9 mouse cellular contexts compared by ENCODE assay signal in the genomic region with DNA sequence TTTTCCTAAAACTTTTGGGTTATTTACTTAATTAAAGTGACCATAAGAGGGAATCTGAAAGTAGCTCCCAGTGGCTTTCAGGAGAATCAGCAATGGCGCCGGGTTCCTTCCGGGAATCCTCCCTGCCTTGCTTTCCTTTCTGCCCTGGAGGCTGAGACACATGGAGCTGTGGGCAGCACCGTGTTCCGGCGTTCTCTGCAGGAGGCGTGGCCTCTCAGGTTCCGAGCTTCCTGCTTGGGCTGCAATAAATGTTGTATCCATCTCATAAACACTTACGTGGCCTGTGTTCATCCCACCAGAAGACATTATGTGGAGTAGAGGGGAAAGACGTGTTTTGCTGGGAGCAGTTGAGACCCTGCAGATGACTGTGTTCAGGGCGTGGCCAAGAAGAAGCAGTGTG.
DNase-seq lines count a peak whose midpoint lies in the region; ATAC-seq and TF ChIP-seq lines count a peak whose summit lies in the region.
"Had no signal": no experiment of that assay in that cellular context is flagged by ENCODE, and none has a peak within 500 bp of the region (broad histone marks: within the 10 kb centered on the region; RNA-seq: fewer than 3 reads in every experiment).

No protein-coding gene starts in this region.

- no peak overlapping the region for H3K4me2 ChIP-seq in lung, embryonic 16.5 days (ENCODE audit: low read depth, low read length)
- no peak overlapping the region for H3K4me2 ChIP-seq in lung, postnatal 0 days (replicated peaks; ENCODE audit: low read depth, low read length)
- H3K4me2 ChIP-seq in embryonic facial prominence, embryonic 13.5 days: no peak overlapping the region
- no peak overlapping the region for H3K4me2 ChIP-seq in midbrain, embryonic 14.5 days (ENCODE audit: low read length)
- H3K4me2 ChIP-seq: forebrain, embryonic 13.5 days had no signal

- 0 out of 2 replicates have a peak overlapping the region, but pooled peaks have one; percentile 38 for H3K27ac ChIP-seq in lung, embryonic 16.5 days (ENCODE audit: low read length)
- no peak overlapping the region for H3K27ac ChIP-seq in lung, postnatal 0 days (ENCODE audit: low read length)
- peak overlapping the region; percentile 89 for H3K27ac ChIP-seq in embryonic facial prominence, embryonic 13.5 days
- H3K27ac ChIP-seq in olfactory bulb, adult 2 months (ENCODE audit: insufficient read depth, low read depth, low read length): 0 out of 2 replicates have a peak overlapping the region, but pooled peaks have one; percentile 5
- no peak overlapping the region for H3K27ac ChIP-seq in midbrain, embryonic 14.5 days (replicated peaks; ENCODE audit: low read depth, low read length)
- H3K27ac ChIP-seq: forebrain, embryonic 13.5 days had no signal

- 73% methylated on average over 11 of the region's 11 CpGs for WGBS in lung, embryonic 16.5 days
- WGBS in lung, postnatal 0 days: 67% methylated on average over 11 of the region's 11 CpGs
- 70% methylated on average over 11 of the region's 11 CpGs for WGBS in embryonic facial prominence, embryonic 13.5 days
- 84% methylated on average over 11 of the region's 11 CpGs for WGBS in olfactory bulb, adult 2 months
- 89% methylated on average over 11 of the region's 11 CpGs for WGBS in midbrain, embryonic 14.5 days

- peaks cover 13% of the 10 kb centered on the region for H3K4me1 ChIP-seq in lung, embryonic 16.5 days (replicated peaks; ENCODE audit: control insufficient read depth, insufficient read depth, low read length)
- H3K4me1 ChIP-seq in lung, postnatal 0 days (ENCODE audit: insufficient read depth, low read depth, low read length): peaks cover 5% of the 10 kb centered on the region; the same call in 1 of the 2 replicates
- H3K4me1 ChIP-seq in embryonic facial prominence, embryonic 13.5 days: peaks cover 56% of the 10 kb centered on the region
- H3K4me1 ChIP-seq in olfactory bulb, adult 2 months (ENCODE audit: control insufficient read depth, insufficient read depth, low read length): 0 out of 2 replicates have a peak, but pooled peaks cover 11% of the 10 kb centered on the region
- peaks cover 6% of the 10 kb centered on the region for H3K4me1 ChIP-seq in midbrain, embryonic 14.5 days (ENCODE audit: control insufficient read depth, insufficient read depth, low read length)

- no peak for TF ChIP-seq POLR2A in olfactory bulb, adult 2 months (IDR thresholded peaks at IDR 0.05; ENCODE audit: insufficient read depth, low read depth, low read length)

- no peaks in the 10 kb centered on the region for H3K9me3 ChIP-seq in lung, embryonic 16.5 days (ENCODE audit: control insufficient read depth, low read length)
- no peaks in the 10 kb centered on the region for H3K9me3 ChIP-seq in lung, postnatal 0 days (ENCODE audit: low read length)
- no peaks in the 10 kb centered on the region for H3K9me3 ChIP-seq in embryonic facial prominence, embryonic 13.5 days
- no peaks in the 10 kb centered on the region for H3K9me3 ChIP-seq in midbrain, embryonic 14.5 days (ENCODE audit: control insufficient read depth, low read length)
- H3K9me3 ChIP-seq: forebrain, embryonic 13.5 days had no signal

- no peaks in the 10 kb centered on the region for H3K27me3 ChIP-seq in lung, embryonic 16.5 days (ENCODE audit: control insufficient read depth, insufficient read depth, low read depth, low read length)
- no peaks in the 10 kb centered on the region for H3K27me3 ChIP-seq in lung, postnatal 0 days (replicated peaks; ENCODE audit: insufficient read depth, low read length)
- H3K27me3 ChIP-seq in embryonic facial prominence, embryonic 13.5 days: no peaks in the 10 kb centered on the region
- no peaks in the 10 kb centered on the region for H3K27me3 ChIP-seq in midbrain, embryonic 14.5 days (ENCODE audit: control insufficient read depth, insufficient read depth, low read length)
- H3K27me3 ChIP-seq: forebrain, embryonic 13.5 days had no signal

- intact Hi-C loops in heart, postnatal 25 days (cut with DNase I): no loop called here

- no peak for TF ChIP-seq CTCF in lung, postnatal 0 days (IDR thresholded peaks at IDR 0.05)
- no peak for TF ChIP-seq CTCF in olfactory bulb, adult 2 months (IDR thresholded peaks at IDR 0.05; ENCODE audit: insufficient read depth, low read depth, low read length)

- DNase-seq in heart, adult 8-10 months (ENCODE audit: low spot score): peak; percentile 10
- no peak for DNase-seq in heart, postnatal 25 days (ENCODE audit: low spot score)
- no peak for DNase-seq in lung, postnatal 0 days (ENCODE audit: low spot score)
- DNase-seq in midbrain, embryonic 14.5 days: no peak
- DNase-seq: liver had no signal

- H3K9ac ChIP-seq in lung, embryonic 16.5 days (ENCODE audit: low read length): no peak overlapping the region
- no peak overlapping the region for H3K9ac ChIP-seq in lung, postnatal 0 days (replicated peaks; ENCODE audit: low read depth)
- no peak overlapping the region for H3K9ac ChIP-seq in embryonic facial prominence, embryonic 13.5 days
- H3K9ac ChIP-seq in midbrain, embryonic 14.5 days (replicated peaks; ENCODE audit: low read length): no peak overlapping the region
- H3K9ac ChIP-seq: forebrain, embryonic 13.5 days had no signal

- TF ChIP-seq EP300 in lung, postnatal 0 days (IDR thresholded peaks at IDR 0.05): no peak

- no peak for ATAC-seq in lung, embryonic 16.5 days (ENCODE audit: low read depth)
- no peak for ATAC-seq in lung, postnatal 0 days
- ATAC-seq in embryonic facial prominence, embryonic 13.5 days (ENCODE audit: insufficient number of reproducible peaks, insufficient read depth, low FRiP score, low TSS enrichment, low read depth): no peak
- no peak for ATAC-seq in midbrain, embryonic 14.5 days (ENCODE audit: low FRiP score, low TSS enrichment)
- ATAC-seq: forebrain, embryonic 13.5 days had no signal

- no peak overlapping the region for H3K4me3 ChIP-seq in lung, embryonic 16.5 days (ENCODE audit: low read length)
- H3K4me3 ChIP-seq in lung, postnatal 0 days (ENCODE audit: low read depth, low read length): no peak overlapping the region
- H3K4me3 ChIP-seq in embryonic facial prominence, embryonic 13.5 days: no peak overlapping the region
- H3K4me3 ChIP-seq in olfactory bulb, adult 2 months (ENCODE audit: insufficient read depth, low read depth, low read length): no peak overlapping the region
- H3K4me3 ChIP-seq in midbrain, embryonic 14.5 days (replicated peaks; ENCODE audit: low read depth, low read length): no peak overlapping the region
- H3K4me3 ChIP-seq: forebrain, embryonic 13.5 days had no signal

- H3K36me3 ChIP-seq in lung, embryonic 16.5 days (ENCODE audit: control insufficient read depth, insufficient read depth, low read length): no peaks in the 10 kb centered on the region
- H3K36me3 ChIP-seq in lung, postnatal 0 days (ENCODE audit: insufficient read depth, low read length): no peaks in the 10 kb centered on the region
- no peaks in the 10 kb centered on the region for H3K36me3 ChIP-seq in embryonic facial prominence, embryonic 13.5 days
- no peaks in the 10 kb centered on the region for H3K36me3 ChIP-seq in midbrain, embryonic 14.5 days (ENCODE audit: control insufficient read depth, insufficient read depth, low read length)

Comparison
In these comparisons a context has a peak if more than half of its experiments do, and no peak if none do; other contexts are left out.
1. H3K27ac ChIP-seq: peak in lung, embryonic 16.5 days (single experiment), embryonic facial prominence, embryonic 13.5 days (single experiment) and olfactory bulb, adult 2 months (single experiment); none in lung, postnatal 0 days (single experiment) and midbrain, embryonic 14.5 days (single experiment).